Mouse (Mus musculus) MEL (cell line): ENCODE data around the gene Ank2. TPM values are rescaled to one million over a fixed set of nuclear protein-coding genes. Genes with fewer than 3 reads are reported as not detected.

ENCODE experiments used
- DNase-seq: peaks from one replicate; pipeline ENCODE4 v3.0.0; 2011; ENCODE audit warnings: low read depth, low spot score
- H3K27ac ChIP-seq: 2 replicates; pipeline ENCODE4 v1.5.1; 2012; ENCODE audit warnings: low read depth, mild to moderate bottlenecking, control low read depth, low read length, moderate library complexity; ENCODE audit not compliant: control insufficient read depth
- H3K27me3 ChIP-seq, 2 experiments: fragments of 150-350 bp in 1 of 2; sonication (generic) in 1 of 2; 2 replicates each; pipeline ENCODE4 v1.6.1; 2012; ENCODE audit warnings: low read length in 2 of 2, mild to moderate bottlenecking in 2 of 2, improper control_type of control experiment in 1 of 2, moderate library complexity in 1 of 2; ENCODE audit not compliant: insufficient read depth in 2 of 2, control insufficient read depth in 1 of 2
- H3K36me3 ChIP-seq, 2 experiments: 2 replicates each; pipeline ENCODE4 v1.6.1; 2012 to 2014; ENCODE audit warnings: low read length in 2 of 2, improper control_type of control experiment in 1 of 2, inconsistent platforms in 1 of 2, mild to moderate bottlenecking in 1 of 2; ENCODE audit not compliant: insufficient read depth in 2 of 2, control insufficient read depth in 1 of 2
- H3K4me1 ChIP-seq, 2 experiments: fragments of 150-350 bp in 1 of 2; sonication (generic) in 1 of 2; 2 replicates each; pipeline ENCODE4 v1.6.1; 2012; ENCODE audit warnings: low read length in 2 of 2, improper control_type of control experiment in 1 of 2, mild to moderate bottlenecking in 1 of 2; ENCODE audit not compliant: insufficient read depth in 2 of 2, control insufficient read depth in 1 of 2
- H3K4me3 ChIP-seq, 2 experiments: fragments of 150-350 bp in 1 of 2; sonication (generic) in 1 of 2; 2 replicates each; pipeline ENCODE4 v1.5.1; 2012; ENCODE audit warnings: low read depth in 2 of 2, low read length in 2 of 2, mild to moderate bottlenecking in 2 of 2, moderate library complexity in 2 of 2, control low read depth in 1 of 2, improper control_type of control experiment in 1 of 2; ENCODE audit not compliant: control insufficient read depth in 1 of 2, insufficient read depth in 1 of 2
- H3K79me2 ChIP-seq: 2 replicates; pipeline ENCODE4 v1.6.1; 2012; ENCODE audit warnings: mild to moderate bottlenecking, low read length, moderate library complexity; ENCODE audit not compliant: control insufficient read depth, poor library complexity, insufficient read depth
- H3K9ac ChIP-seq: 2 replicates; pipeline ENCODE4 v1.6.1; 2012; ENCODE audit warnings: low read depth, mild to moderate bottlenecking, control low read depth, low read length, moderate library complexity; ENCODE audit not compliant: control insufficient read depth, poor library complexity, severe bottlenecking
- H3K9me3 ChIP-seq: fragments of 150-350 bp; sonication (generic); replicated peaks from 2 replicates; pipeline ENCODE4 v1.6.1; 2012; ENCODE audit warnings: mild to moderate bottlenecking, low read length, improper control_type of control experiment, moderate library complexity; ENCODE audit not compliant: insufficient read depth
- BHLHE40 ChIP-seq: IDR thresholded peaks from 2 replicates; pipeline ENCODE4 v1.6.1; 2012; ENCODE audit warnings: low read depth, mild to moderate bottlenecking, inconsistent platforms, low read length, improper control_type of control experiment, borderline replicate concordance
- CHD2 ChIP-seq: IDR thresholded peaks from 2 replicates; pipeline ENCODE4 v1.6.1; 2011; ENCODE audit warnings: low read length, improper control_type of control experiment
- CTCF ChIP-seq, 3 experiments: IDR thresholded peaks in 2 of 3; conservative IDR thresholded peaks in 1 of 3; 2 replicates each; pipeline ENCODE4 v1.5.1; 2011 to 2012; ENCODE audit warnings: low read length in 3 of 3, low read depth in 2 of 3, mild to moderate bottlenecking in 2 of 3, improper control_type of control experiment in 1 of 3, inconsistent platforms in 1 of 3, mixed read lengths in 1 of 3, moderate library complexity in 1 of 3; ENCODE audit not compliant: control insufficient read depth in 1 of 3, insufficient read depth in 1 of 3, poor library complexity in 1 of 3, severe bottlenecking in 1 of 3
- ELF1 ChIP-seq: IDR thresholded peaks from 2 replicates; pipeline ENCODE4 v1.6.1; 2014; ENCODE audit warnings: low read depth, mild to moderate bottlenecking, inconsistent platforms, low read length, improper control_type of control experiment, moderate library complexity
- EP300 ChIP-seq, 2 experiments: IDR thresholded peaks; 2 replicates each; pipeline ENCODE4 v1.6.1; 2011; ENCODE audit warnings: improper control_type of control experiment in 2 of 2, low read length in 2 of 2, low read depth in 1 of 2, mild to moderate bottlenecking in 1 of 2
- ETS1 ChIP-seq: IDR thresholded peaks from 2 replicates; pipeline ENCODE4 v1.6.1; 2012; ENCODE audit warnings: low read depth, mild to moderate bottlenecking, inconsistent platforms, low read length, improper control_type of control experiment, moderate library complexity
- GABPA ChIP-seq: IDR thresholded peaks from 2 replicates; pipeline ENCODE4 v1.6.1; 2012; ENCODE audit warnings: low read depth, mild to moderate bottlenecking, inconsistent platforms, low read length, improper control_type of control experiment, moderate library complexity
- GATA1 ChIP-seq: IDR thresholded peaks from 2 replicates; pipeline ENCODE4 v1.6.1; 2011; ENCODE audit warnings: low read depth, low read length, improper control_type of control experiment
- HCFC1 ChIP-seq: IDR thresholded peaks from 2 replicates; pipeline ENCODE4 v1.6.1; 2012; ENCODE audit warnings: low read depth, mild to moderate bottlenecking, inconsistent platforms, low read length, improper control_type of control experiment, moderate library complexity
- KAT2A ChIP-seq: conservative IDR thresholded peaks from 2 replicates; pipeline ENCODE4 v1.6.1; 2012; ENCODE audit warnings: low read depth, low read length, improper control_type of control experiment, inconsistent platforms
- MAFK ChIP-seq: IDR thresholded peaks from 2 replicates; pipeline ENCODE4 v1.6.1; 2011; ENCODE audit warnings: low read depth, mild to moderate bottlenecking, low read length, improper control_type of control experiment, borderline replicate concordance
- MAX ChIP-seq: IDR thresholded peaks from 2 replicates; pipeline ENCODE4 v1.6.1; 2011; ENCODE audit warnings: low read length, improper control_type of control experiment
- MAZ ChIP-seq: IDR thresholded peaks from 2 replicates; pipeline ENCODE4 v1.6.1; 2012; ENCODE audit warnings: low read depth, mild to moderate bottlenecking, inconsistent platforms, low read length, improper control_type of control experiment
- MEF2A ChIP-seq: IDR thresholded peaks from 2 replicates; pipeline ENCODE4 v1.6.1; 2014; ENCODE audit warnings: low read depth, mild to moderate bottlenecking, inconsistent platforms, low read length, improper control_type of control experiment; ENCODE audit not compliant: poor library complexity, insufficient replicate concordance, severe bottlenecking; ENCODE audit errors: extremely low read depth
- MXI1 ChIP-seq: IDR thresholded peaks from 2 replicates; pipeline ENCODE4 v1.6.1; 2011; ENCODE audit warnings: mild to moderate bottlenecking, low read depth, low read length, improper control_type of control experiment
- MYB ChIP-seq: IDR thresholded peaks from 2 replicates; pipeline ENCODE4 v1.6.1; 2011; ENCODE audit warnings: mild to moderate bottlenecking, low read depth, low read length, improper control_type of control experiment
- NELFE ChIP-seq: IDR thresholded peaks from 2 replicates; pipeline ENCODE4 v1.6.1; 2011; ENCODE audit warnings: low read depth, low read length, improper control_type of control experiment
- NRF1 ChIP-seq: IDR thresholded peaks from 2 replicates; pipeline ENCODE4 v1.6.1; 2014; ENCODE audit warnings: low read depth, mild to moderate bottlenecking, inconsistent platforms, low read length, improper control_type of control experiment, moderate library complexity; ENCODE audit not compliant: poor library complexity, insufficient read depth, severe bottlenecking
- POLR2A ChIP-seq, 2 experiments: IDR thresholded peaks; 2 replicates each; pipeline ENCODE4 v1.6.1; 2011 to 2012; ENCODE audit warnings: low read length in 2 of 2, mild to moderate bottlenecking in 2 of 2, control low read depth in 1 of 2, improper control_type of control experiment in 1 of 2, low read depth in 1 of 2, moderate library complexity in 1 of 2; ENCODE audit not compliant: control insufficient read depth in 1 of 2, insufficient read depth in 1 of 2, poor library complexity in 1 of 2
- POLR2AphosphoS5 ChIP-seq: IDR thresholded peaks from 2 replicates; pipeline ENCODE4 v1.6.1; 2012; ENCODE audit warnings: low read depth, borderline replicate concordance, mild to moderate bottlenecking, inconsistent platforms, low read length, moderate library complexity, mixed read lengths
- RAD21 ChIP-seq: IDR thresholded peaks from 2 replicates; pipeline ENCODE4 v1.6.1; 2011; ENCODE audit warnings: mild to moderate bottlenecking, low read depth, low read length, improper control_type of control experiment
- SIN3A ChIP-seq: IDR thresholded peaks from 2 replicates; pipeline ENCODE4 v1.6.1; 2012; ENCODE audit warnings: low read length, improper control_type of control experiment, inconsistent platforms
- SMC3 ChIP-seq: IDR thresholded peaks from 2 replicates; pipeline ENCODE4 v1.6.1; 2011; ENCODE audit warnings: low read depth, low read length, improper control_type of control experiment
- TAL1 ChIP-seq: IDR thresholded peaks from 2 replicates; pipeline ENCODE4 v1.6.1; 2012; ENCODE audit warnings: mild to moderate bottlenecking, inconsistent platforms, low read length, moderate library complexity, mixed read lengths
- TBP ChIP-seq: IDR thresholded peaks from 2 replicates; pipeline ENCODE4 v1.8.0; 2011; ENCODE audit warnings: low read depth, low read length, improper control_type of control experiment
- TCF12 ChIP-seq: IDR thresholded peaks from 2 replicates; pipeline ENCODE4 v1.6.1; 2014; ENCODE audit warnings: low read depth, mild to moderate bottlenecking, inconsistent platforms, low read length, improper control_type of control experiment, moderate library complexity
- USF1 ChIP-seq: IDR thresholded peaks from 2 replicates; pipeline ENCODE4 v1.6.1; 2014; ENCODE audit warnings: low read depth, mild to moderate bottlenecking, inconsistent platforms, low read length, improper control_type of control experiment, moderate library complexity
- ZC3H11A ChIP-seq: IDR thresholded peaks from 2 replicates; pipeline ENCODE4 v1.6.1; 2012; ENCODE audit warnings: low read depth, mild to moderate bottlenecking, inconsistent platforms, low read length, improper control_type of control experiment
- ZKSCAN1 ChIP-seq: IDR thresholded peaks from 2 replicates; pipeline ENCODE4 v1.6.1; 2012; ENCODE audit warnings: low read depth, mild to moderate bottlenecking, inconsistent platforms, low read length, improper control_type of control experiment, moderate library complexity
- ZMIZ1 ChIP-seq: IDR thresholded peaks from 2 replicates; pipeline ENCODE4 v1.6.1; 2012; ENCODE audit warnings: low read depth, mild to moderate bottlenecking, inconsistent platforms, low read length, improper control_type of control experiment, moderate library complexity
- ZNF384 ChIP-seq: IDR thresholded peaks from 2 replicates; pipeline ENCODE4 v1.6.1; 2012; ENCODE audit warnings: low read depth, mild to moderate bottlenecking, inconsistent platforms, low read length, improper control_type of control experiment
- polyA plus RNA-seq, 2 experiments: library from polyadenylated mRNA; stranded (reverse) in 1 of 2; unstranded in 1 of 2; fragments of >175 nt in 1 of 2; fragments of >200 nt in 1 of 2; gene quantifications; 2 replicates each; pipeline versions ENCODE4 v1.2.1 to v1.2.4; 2012; ENCODE audit warnings: low replicate concordance in 2 of 2, low read depth in 1 of 2; ENCODE audit not compliant: insufficient read length in 2 of 2, insufficient read depth in 1 of 2, missing spikeins in 1 of 2
- total RNA-seq: library from RNA; depleted of rRNA; stranded (reverse); fragments of 300-350 nt; gene quantifications from 2 replicates; pipeline ENCODE4 v1.2.3, GENCODE M21; 2012

Gene Ank2
- total and polyA plus RNA-seq, 3 experiments = 2.7 to 4.5 TPM; not detected in 1

GRCm38 (mm10) chr3:127451070-127451469 is 48.1 kb downstream of the Ank2 start:
- Histone ChIP-seq H3K4me3 (no peak overlapping the region), H3K27me3 (no peaks in the 10 kb centered on the region), H3K79me2 (no peaks in the 10 kb centered on the region), H3K9ac (no peak overlapping the region), H3K9me3 (no peaks in the 10 kb centered on the region), H3K4me1 (no peaks in the 10 kb centered on the region), H3K36me3 (peaks cover 0 to 4% of the 10 kb centered on the region in 2 experiments; a peak in 1 of 4 replicates), H3K27ac (no peak overlapping the region)
- peak; percentile 48 for TF ChIP-seq ZC3H11A
- no peak for TF ChIP-seq HCFC1
- TF ChIP-seq POLR2AphosphoS5 = no peak
- TF ChIP-seq BHLHE40 = no peak
- TF ChIP-seq RAD21 = peak; percentile 71
- TF ChIP-seq ZNF384 = no peak
- peak; percentile 72 for TF ChIP-seq SMC3
- TF ChIP-seq SIN3A = no peak
- TF ChIP-seq CTCF (IDR thresholded peaks at IDR 0.05 in 2 of 3, conservative IDR thresholded peaks at IDR 0.05 in 1 of 3; ENCODE audit: control insufficient read depth in 1 of 3, insufficient read depth in 1 of 3, low read depth in 2 of 3, low read length in 3 of 3, poor library complexity in 1 of 3, severe bottlenecking in 1 of 3) = peak; percentile 88 to 92 (median 90)
- DNase-seq = peak; percentile 70

DNA sequence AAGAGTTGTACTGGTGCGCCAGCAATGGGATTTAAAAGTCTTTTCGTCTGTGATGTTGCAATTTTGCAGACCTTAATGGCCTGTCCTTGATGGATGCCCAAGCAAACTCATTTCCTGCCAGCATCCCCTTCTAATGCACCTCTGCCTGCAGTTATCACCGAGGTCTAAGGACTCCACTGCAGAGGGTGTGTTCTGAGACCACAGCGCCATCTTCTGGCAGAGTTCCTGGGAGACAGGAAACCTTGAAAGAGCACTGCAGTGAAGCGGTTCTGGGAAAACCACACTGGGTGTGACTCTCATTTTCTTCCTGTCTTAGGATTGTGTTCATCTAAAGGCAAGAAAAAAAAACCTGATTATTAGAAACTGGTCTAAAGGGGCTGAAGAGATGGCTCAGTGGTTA is 53.0 kb downstream of the Ank2 start:
- peak; percentile 84 for DNase-seq
- Histone ChIP-seq H3K9me3 (no peaks in the 10 kb centered on the region), H3K27me3 (no peaks in the 10 kb centered on the region), H3K79me2 (no peaks in the 10 kb centered on the region), H3K9ac (no peak overlapping the region), H3K4me3 (no peak overlapping the region), H3K36me3 (0 out of 4 replicates have a peak, but pooled peaks cover 0 to under 1% of the 10 kb centered on the region in 2 experiments), H3K4me1 (no peaks in the 10 kb centered on the region), H3K27ac (no peak overlapping the region)
- TF ChIP-seq MEF2A (no peak), HCFC1 (no peak), ZMIZ1 (no peak), ELF1 (no peak), ZKSCAN1 (no peak), MAX (no peak), SMC3 (peak; percentile 84), NRF1 (no peak), CHD2 (no peak), GATA1 (no peak), GABPA (no peak), CTCF (IDR thresholded peaks at IDR 0.05 in 2 of 3, conservative IDR thresholded peaks at IDR 0.05 in 1 of 3; ENCODE audit: control insufficient read depth in 1 of 3, insufficient read depth in 1 of 3, low read depth in 2 of 3, low read length in 3 of 3, poor library complexity in 1 of 3, severe bottlenecking in 1 of 3) (peak; percentile 49 to 88 (median 73)), MYB (no peak), POLR2A (IDR thresholded peaks at IDR 0.05; ENCODE audit: control insufficient read depth in 1 of 2, insufficient read depth in 1 of 2, low read depth in 1 of 2, low read length in 2 of 2, poor library complexity in 1 of 2) (no peak), MAFK (no peak), SIN3A (no peak), ETS1 (no peak), TCF12 (no peak), RAD21 (peak; percentile 71), MXI1 (no peak), KAT2A (no peak), ZC3H11A (peak; percentile 60), EP300 (IDR thresholded peaks at IDR 0.05; ENCODE audit: low read depth in 1 of 2, low read length in 2 of 2) (no peak), NELFE (no peak), TAL1 (no peak), MAZ (no peak), POLR2AphosphoS5 (no peak), USF1 (no peak), TBP (no peak)
